Mouse (Mus musculus) right cerebral cortex, adult 18-20 months (tissue): ENCODE data around the gene Doc2b.
"Not testable (repeated sequence)": the region's sequence is repeated elsewhere in the genome, so short reads cannot be mapped to it uniquely, and the experiment has no call there.

ENCODE experiments used
- DNase-seq: peaks from one replicate; pipeline ENCODE4 v3.0.0; 2022; ENCODE audit warnings: mixed read lengths

Gene Doc2b

GRCm38 (mm10) chr11:75733227-75733940 lies 62.5 kb downstream of the Doc2b start:
- DNase-seq, result peak; percentile 77

- DNase-seq, result peak; percentile 93
Measured at GRCm38 (mm10) chr11:75732434-75733226, 63.2 kb downstream of the Doc2b start, which contains the start of gene Ywhae. TSS of gene Ywhae (plus strand) at chr11:75732869.

- not testable (repeated sequence) for DNase-seq
Measured at GRCm38 (mm10) chr11:75727659-75728058, 68.2 kb downstream of the Doc2b start.

GRCm38 (mm10) chr11:75727168-75727567 lies 68.7 kb downstream of the Doc2b start:
- no peak for DNase-seq

- DNase-seq, result no peak
Measured at GRCm38 (mm10) chr11:75722339-75722738, 73.5 kb downstream of the Doc2b start.
